Mouse (Mus musculus) limb, embryonic 14.5 days (tissue): ENCODE measurements around the gene Krt6a. TPM values are rescaled to one million over a fixed set of nuclear protein-coding genes. Genes with fewer than 3 reads are reported as not detected.

ENCODE experiments used
- ATAC-seq: fragments of 200-750 bp; cut with Nextera tagmentation; 2 replicates; pipeline ENCODE4 v1.8.0; 2017; ENCODE audit warnings: low read depth, moderate number of reproducible peaks, moderate TSS enrichment; ENCODE audit not compliant: low FRiP score
- DNase-seq: peaks from one replicate; pipeline ENCODE4 v3.0.0-alpha.2; 2015; ENCODE audit warnings: low spot score
- H3K27ac ChIP-seq: fragments of 300-500 bp; sonication (generic); replicated peaks from 2 replicates; pipeline ENCODE4 v1.5.1; 2014; ENCODE audit warnings: low read depth, mild to moderate bottlenecking, low read length, moderate library complexity, mixed read lengths
- H3K27me3 ChIP-seq: fragments of 300-500 bp; sonication (generic); 2 replicates; pipeline ENCODE4 v1.6.1; 2014; ENCODE audit warnings: low read length, mixed read lengths; ENCODE audit not compliant: control insufficient read depth, insufficient read depth
- H3K36me3 ChIP-seq: fragments of 300-500 bp; sonication (generic); 2 replicates; pipeline ENCODE4 v1.6.1; 2014; ENCODE audit warnings: mild to moderate bottlenecking, low read length, moderate library complexity, mixed read lengths; ENCODE audit not compliant: control insufficient read depth, insufficient read depth
- H3K4me1 ChIP-seq: fragments of 300-500 bp; sonication (generic); 2 replicates; pipeline ENCODE4 v1.6.1; 2014; ENCODE audit warnings: antibody characterized with exemption, low read length, mixed read lengths; ENCODE audit not compliant: control insufficient read depth, insufficient read depth
- H3K4me2 ChIP-seq: fragments of 300-500 bp; sonication (generic); replicated peaks from 2 replicates; pipeline ENCODE4 v1.6.1; 2014; ENCODE audit warnings: low read depth, mild to moderate bottlenecking, low read length, moderate library complexity; ENCODE audit not compliant: severe bottlenecking
- H3K4me3 ChIP-seq: fragments of 300-500 bp; sonication (generic); replicated peaks from 2 replicates; pipeline ENCODE4 v1.5.1; 2014; ENCODE audit warnings: low read length
- H3K9ac ChIP-seq: fragments of 300-500 bp; sonication (generic); 2 replicates; pipeline ENCODE4 v1.6.1; 2014; ENCODE audit warnings: mild to moderate bottlenecking, low read depth, low read length, moderate library complexity; ENCODE audit not compliant: severe bottlenecking
- H3K9me3 ChIP-seq: fragments of 300-500 bp; sonication (generic); 2 replicates; pipeline ENCODE4 v1.6.1; 2016; ENCODE audit warnings: low read length; ENCODE audit not compliant: control insufficient read depth
- POLR2A ChIP-seq: fragments of 200-500 bp; IDR thresholded peaks from 2 replicates; pipeline ENCODE4 v1.8.0; 2012; ENCODE audit warnings: inconsistent platforms, mild to moderate bottlenecking, moderate library complexity, borderline replicate concordance; ENCODE audit not compliant: insufficient read depth, insufficient read length; ENCODE audit errors: extremely low read depth
- WGBS: fragments of 180-500 bp; shearing (Covaris S2); extraction: QIAGEN DNeasy Blood & Tissue Kit; methylation state at CpG from one replicate; pipeline ENCODE4 v1.1.7; 2014; 5-methylcytosine and 5-hydroxymethylcytosine counted together
- polyA plus RNA-seq, 2 experiments: library from polyadenylated mRNA; depleted of rRNA in 1 of 2; stranded (reverse) in 1 of 2; unstranded in 1 of 2; fragments of >200 nt; fragmentation: Nextera tagmentation in 1 of 2; extraction: Ambion mirVana in 1 of 2; gene quantifications; 2 replicates each; pipeline versions ENCODE4 v1.2.1 to v1.2.3; 2012 to 2014

The Krt6a gene
- polyA plus RNA-seq (2012; rRNA removed), result 5.0 and 8.0 TPM in 2 replicates
- polyA plus RNA-seq (2014; fragmentation: Nextera tagmentation; extraction: Ambion mirVana), result 14.0 and 26.5 TPM in 2 replicates

- ATAC-seq, result no peak
- 71% methylated on average over 5 of the region's 5 CpGs for WGBS
- TF ChIP-seq POLR2A, result no peak
Observed at GRCm38 (mm10) chr15:101694207-101694606, at the start of gene Krt6a. Krt6a (minus strand) TSS chr15:101694307.

GRCm38 (mm10) chr15:101742711-101743110 lies 48.6 kb upstream of the Krt6a start, which contains the start of gene Krt71:
Krt71 (minus strand) TSS chr15:101743109.
- 56% methylated on average over 14 of the region's 14 CpGs for WGBS
- DNase-seq, result no peak
- no peak for TF ChIP-seq POLR2A
- Histone ChIP-seq H3K27ac (no peak within 1 kb of the TSS), H3K9me3 (no peaks in the 10 kb centered on the region), H3K4me2 (no peak within 1 kb of the TSS), H3K9ac (no peak within 1 kb of the TSS), H3K36me3 (no peaks in the 10 kb centered on the region), H3K4me1 (no peaks in the 10 kb centered on the region), H3K27me3 (no peaks in the 10 kb centered on the region; the same call in 1 of the 2 replicates), H3K4me3 (no peak within 1 kb of the TSS)
- ATAC-seq, result no peak

More at GRCm38 (mm10) chr15:101694207-101694606, at the start of gene Krt6a:
- H3K27ac ChIP-seq, result no peak within 1 kb of the TSS
- no peak within 1 kb of the TSS for H3K4me3 ChIP-seq
- H3K4me1 ChIP-seq, result no peaks in the 10 kb centered on the region
- H3K9me3 ChIP-seq, result no peaks in the 10 kb centered on the region
- no peaks in the 10 kb centered on the region for H3K36me3 ChIP-seq
- DNase-seq, result no peak
- no peak within 1 kb of the TSS for H3K9ac ChIP-seq
- H3K4me2 ChIP-seq, result no peak within 1 kb of the TSS
- no peaks in the 10 kb centered on the region for H3K27me3 ChIP-seq

GRCm38 (mm10) chr15:101737786-101738185 lies 43.7 kb upstream of the Krt6a start:
- H3K4me2 ChIP-seq, result no peak overlapping the region

GRCm38 (mm10) chr15:101730653-101731052 lies 36.5 kb upstream of the Krt6a start:
- Histone ChIP-seq H3K27me3 (no peaks in the 10 kb centered on the region), H3K4me2 (no peak overlapping the region), H3K9me3 (no peaks in the 10 kb centered on the region), H3K27ac (no peak overlapping the region), H3K4me1 (no peaks in the 10 kb centered on the region), H3K9ac (no peak overlapping the region), H3K4me3 (no peak overlapping the region), H3K36me3 (no peaks in the 10 kb centered on the region)
- DNase-seq (no peak), ATAC-seq (no peak)
- no peak for TF ChIP-seq POLR2A

More at GRCm38 (mm10) chr15:101737786-101738185, 43.7 kb upstream of the Krt6a start:
- Histone ChIP-seq H3K9ac (no peak overlapping the region), H3K9me3 (no peaks in the 10 kb centered on the region), H3K27ac (no peak overlapping the region), H3K4me3 (no peak overlapping the region), H3K4me1 (no peaks in the 10 kb centered on the region), H3K36me3 (no peaks in the 10 kb centered on the region), H3K27me3 (no peaks in the 10 kb centered on the region; the same call in 1 of the 2 replicates)
- DNase-seq (no peak), ATAC-seq (no peak)
- WGBS, result 79% methylated on average over 7 of the region's 7 CpGs
- no peak for TF ChIP-seq POLR2A

- ATAC-seq (no peak), DNase-seq (no peak)
- H3K4me3 ChIP-seq, result no peak overlapping the region
- H3K9ac ChIP-seq, result no peak overlapping the region
- H3K4me1 ChIP-seq, result no peaks in the 10 kb centered on the region
- TF ChIP-seq POLR2A, result no peak
- H3K27me3 ChIP-seq, result no peaks in the 10 kb centered on the region
- no peak overlapping the region for H3K27ac ChIP-seq
- no peak overlapping the region for H3K4me2 ChIP-seq
- WGBS, result 48% methylated on average over 5 of the region's 5 CpGs
- no peaks in the 10 kb centered on the region for H3K9me3 ChIP-seq
- no peaks in the 10 kb centered on the region for H3K36me3 ChIP-seq
Observed at GRCm38 (mm10) chr15:101724686-101725085, 30.6 kb upstream of the Krt6a start.
